Mouse (Mus musculus): Measurements from ENCODE around the gene Acsl6. TPM values are rescaled to one million over a fixed set of nuclear protein-coding genes. Genes with fewer than 3 reads are reported as not detected.
A peak's percentile ranks its signal among the peaks of the same experiment; 100 is the strongest.
"Not testable (repeated sequence)": the region's sequence is repeated elsewhere in the genome, so short reads cannot be mapped to it uniquely, and the experiment has no call there.

Gene Acsl6
- total RNA-seq, 1 experiment = 3.7 TPM

DNA sequence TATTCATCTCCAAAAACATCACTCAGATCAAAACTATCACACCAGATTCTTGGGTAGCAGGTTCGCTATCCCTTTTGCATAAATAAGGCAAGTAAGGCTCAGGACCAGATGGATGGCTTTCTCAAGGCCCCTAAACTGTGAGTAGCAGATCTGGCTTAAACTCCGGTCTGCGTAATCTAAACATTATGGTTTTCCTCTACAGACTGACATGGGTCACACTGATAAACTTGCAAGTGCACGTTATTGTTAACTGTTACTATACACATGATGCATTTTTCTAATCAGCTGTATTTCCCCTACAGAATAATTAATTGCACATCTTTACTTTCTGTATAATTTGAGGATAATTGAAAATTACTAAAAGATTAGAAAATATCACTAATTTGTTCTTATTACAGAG, 94.5 kb downstream of the Acsl6 start:
- no peak for DNase-seq (ENCODE audit: low read depth, low spot score)
- Histone ChIP-seq H3K36me3 (ENCODE audit: control insufficient read depth, insufficient read depth, low read length, poor library complexity, severe bottlenecking) (no peaks in the 10 kb centered on the region), H3K27ac (ENCODE audit: insufficient read depth, low read depth, low read length, poor library complexity, severe bottlenecking) (no peak overlapping the region), H3K9ac (ENCODE audit: insufficient read depth, low read depth, low read length, poor library complexity, severe bottlenecking) (no peak overlapping the region), H3K4me3 (ENCODE audit: insufficient read depth in 1 of 2, low read depth in 1 of 2, low read length in 2 of 2, poor library complexity in 1 of 2, severe bottlenecking in 1 of 2) (no peak overlapping the region), H3K9me3 (ENCODE audit: control insufficient read depth, insufficient read depth, low read depth, low read length) (no peaks in the 10 kb centered on the region), H3K4me1 (ENCODE audit: control insufficient read depth in 2 of 2, insufficient read depth in 2 of 2, low read length in 2 of 2, poor library complexity in 1 of 2) (no peaks in the 10 kb centered on the region)
- in situ Hi-C loops (cut with MboI; ENCODE audit: low sequenced_read_pairs in 2 of 2, unreplicated experiment in 2 of 2) = no loop called here
- TF ChIP-seq HCFC1 (IDR thresholded peaks at IDR 0.05; ENCODE audit: borderline replicate concordance, insufficient read depth, low read length) (no peak), ZNF384 (IDR thresholded peaks at IDR 0.05; ENCODE audit: low read depth, low read length) (no peak), CHD2 (IDR thresholded peaks at IDR 0.05; ENCODE audit: low read depth, low read length) (no peak), ZC3H11A (IDR thresholded peaks at IDR 0.05; ENCODE audit: borderline replicate concordance, low read depth, low read length) (no peak), MAFK (IDR thresholded peaks at IDR 0.05; ENCODE audit: insufficient read depth, low read depth, low read length) (no peak)

DNA sequence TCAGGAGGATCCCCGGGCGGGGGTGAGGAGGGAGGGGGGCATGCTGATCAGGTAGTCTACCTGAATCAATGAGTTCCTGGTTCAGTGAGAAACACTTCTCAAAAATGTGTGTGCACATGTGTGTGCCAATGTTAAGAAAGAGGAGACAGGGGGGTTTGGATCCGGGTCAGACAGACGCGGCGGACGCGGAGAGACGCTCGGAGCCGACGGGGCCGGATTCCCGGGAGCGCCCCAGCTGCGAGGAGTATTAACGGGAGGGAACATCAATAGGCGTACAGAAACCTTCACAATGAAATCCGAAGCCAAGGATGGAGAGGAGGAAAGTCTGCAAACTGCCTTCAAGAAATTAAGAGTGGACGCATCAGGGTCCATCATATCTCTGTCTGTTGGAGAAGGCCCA, 97.2 kb downstream of the Acsl6 start:
- H3K9me3 ChIP-seq (ENCODE audit: control insufficient read depth, insufficient read depth, low read depth, low read length); H3K27ac ChIP-seq (ENCODE audit: insufficient read depth, low read depth, low read length, poor library complexity, severe bottlenecking); in situ Hi-C loops (cut with MboI; ENCODE audit: low sequenced_read_pairs in 2 of 2, unreplicated experiment in 2 of 2); H3K4me3 ChIP-seq (ENCODE audit: insufficient read depth in 1 of 2, low read depth in 1 of 2, low read length in 2 of 2, poor library complexity in 1 of 2, severe bottlenecking in 1 of 2); DNase-seq (ENCODE audit: low read depth, low spot score); H3K9ac ChIP-seq (ENCODE audit: insufficient read depth, low read depth, low read length, poor library complexity, severe bottlenecking); H3K36me3 ChIP-seq (ENCODE audit: control insufficient read depth, insufficient read depth, low read length, poor library complexity, severe bottlenecking); H3K4me1 ChIP-seq (ENCODE audit: control insufficient read depth in 2 of 2, insufficient read depth in 2 of 2, low read length in 2 of 2, poor library complexity in 1 of 2): not testable (repeated sequence)

DNA sequence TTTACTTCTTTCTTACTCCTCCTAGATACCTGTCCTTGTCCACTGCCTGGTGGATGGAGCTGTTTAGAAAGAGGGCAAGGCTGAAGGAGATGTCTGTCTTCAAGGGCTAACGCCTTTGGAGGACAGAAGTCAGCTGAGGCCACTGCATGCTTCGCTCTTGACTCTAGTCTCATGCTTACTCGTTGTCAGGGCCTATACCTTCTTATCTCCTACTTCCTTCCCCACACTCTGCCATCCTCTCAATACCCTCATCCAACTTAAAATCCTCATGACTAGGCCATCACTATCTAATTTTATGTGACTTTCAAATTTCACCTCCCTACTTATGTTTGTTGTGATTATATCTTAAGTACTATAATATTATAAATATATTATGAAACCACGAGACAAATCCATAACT, 101.3 kb downstream of the Acsl6 start:
- in situ Hi-C loops (cut with MboI; ENCODE audit: low sequenced_read_pairs in 2 of 2, unreplicated experiment in 2 of 2) = no loop called here
- Histone ChIP-seq H3K4me1 (ENCODE audit: control insufficient read depth in 2 of 2, insufficient read depth in 2 of 2, low read length in 2 of 2, poor library complexity in 1 of 2) (no peaks in the 10 kb centered on the region), H3K36me3 (ENCODE audit: control insufficient read depth, insufficient read depth, low read length, poor library complexity, severe bottlenecking) (no peaks in the 10 kb centered on the region), H3K27ac (ENCODE audit: insufficient read depth, low read depth, low read length, poor library complexity, severe bottlenecking) (no peak overlapping the region), H3K9ac (ENCODE audit: insufficient read depth, low read depth, low read length, poor library complexity, severe bottlenecking) (no peak overlapping the region), H3K9me3 (ENCODE audit: control insufficient read depth, insufficient read depth, low read depth, low read length) (no peaks in the 10 kb centered on the region), H3K4me3 (ENCODE audit: insufficient read depth in 1 of 2, low read depth in 1 of 2, low read length in 2 of 2, poor library complexity in 1 of 2, severe bottlenecking in 1 of 2) (no peak overlapping the region)
- TF ChIP-seq ZC3H11A (IDR thresholded peaks at IDR 0.05; ENCODE audit: borderline replicate concordance, low read depth, low read length) = no peak
- no peak for TF ChIP-seq CHD2 (IDR thresholded peaks at IDR 0.05; ENCODE audit: low read depth, low read length)
- no peak for TF ChIP-seq MAFK (IDR thresholded peaks at IDR 0.05; ENCODE audit: insufficient read depth, low read depth, low read length)
- no peak for TF ChIP-seq HCFC1 (IDR thresholded peaks at IDR 0.05; ENCODE audit: borderline replicate concordance, insufficient read depth, low read length)
- TF ChIP-seq ZNF384 (IDR thresholded peaks at IDR 0.05; ENCODE audit: low read depth, low read length) = no peak
- no peak for DNase-seq (ENCODE audit: low read depth, low spot score)

- Histone ChIP-seq H3K4me3 (ENCODE audit: insufficient read depth in 1 of 2, low read depth in 1 of 2, low read length in 2 of 2, poor library complexity in 1 of 2, severe bottlenecking in 1 of 2) (no peak overlapping the region), H3K4me1 (ENCODE audit: control insufficient read depth in 2 of 2, insufficient read depth in 2 of 2, low read length in 2 of 2, poor library complexity in 1 of 2) (no peaks in the 10 kb centered on the region), H3K9me3 (ENCODE audit: control insufficient read depth, insufficient read depth, low read depth, low read length) (no peaks in the 10 kb centered on the region), H3K9ac (ENCODE audit: insufficient read depth, low read depth, low read length, poor library complexity, severe bottlenecking) (no peak overlapping the region), H3K36me3 (ENCODE audit: control insufficient read depth, insufficient read depth, low read length, poor library complexity, severe bottlenecking) (no peaks in the 10 kb centered on the region), H3K27ac (ENCODE audit: insufficient read depth, low read depth, low read length, poor library complexity, severe bottlenecking) (no peak overlapping the region)
- in situ Hi-C loops (cut with MboI; ENCODE audit: low sequenced_read_pairs in 2 of 2, unreplicated experiment in 2 of 2) = no loop called here
- no peak for TF ChIP-seq MAFK (IDR thresholded peaks at IDR 0.05; ENCODE audit: insufficient read depth, low read depth, low read length)
- TF ChIP-seq ZNF384 (IDR thresholded peaks at IDR 0.05; ENCODE audit: low read depth, low read length) = no peak
- no peak for TF ChIP-seq HCFC1 (IDR thresholded peaks at IDR 0.05; ENCODE audit: borderline replicate concordance, insufficient read depth, low read length)
- TF ChIP-seq ZC3H11A (IDR thresholded peaks at IDR 0.05; ENCODE audit: borderline replicate concordance, low read depth, low read length) = no peak
- no peak for TF ChIP-seq CHD2 (IDR thresholded peaks at IDR 0.05; ENCODE audit: low read depth, low read length)
- no peak for DNase-seq (ENCODE audit: low read depth, low spot score)
Measured at GRCm38 (mm10) chr11:54406930-54407546, 103.4 kb downstream of the Acsl6 start.

DNA sequence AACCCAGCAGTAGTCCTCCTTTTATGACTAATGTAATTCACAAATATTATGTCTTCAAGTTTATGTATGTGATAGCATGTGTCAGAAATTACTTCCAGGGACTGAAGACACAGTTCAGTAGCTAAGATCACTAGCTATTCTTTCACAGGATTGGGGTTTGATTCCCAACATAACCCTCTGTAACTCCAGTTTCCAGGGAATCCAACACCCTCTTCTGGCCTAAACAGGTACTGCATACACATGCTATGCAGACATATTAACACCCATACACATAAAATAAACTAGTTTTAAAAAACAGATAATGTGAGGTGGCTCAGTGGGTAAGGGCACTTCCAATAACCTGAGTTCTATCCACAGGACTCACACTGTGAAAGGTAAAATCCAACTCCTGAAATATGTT, 107.0 kb downstream of the Acsl6 start:
- no peaks in the 10 kb centered on the region for H3K4me1 ChIP-seq (ENCODE audit: control insufficient read depth in 2 of 2, insufficient read depth in 2 of 2, low read length in 2 of 2, poor library complexity in 1 of 2)

More for the DNA sequence above, 107.0 kb downstream of the Acsl6 start:
- Histone ChIP-seq H3K9me3 (ENCODE audit: control insufficient read depth, insufficient read depth, low read depth, low read length) (no peaks in the 10 kb centered on the region), H3K36me3 (ENCODE audit: control insufficient read depth, insufficient read depth, low read length, poor library complexity, severe bottlenecking) (no peaks in the 10 kb centered on the region), H3K4me3 (ENCODE audit: insufficient read depth in 1 of 2, low read depth in 1 of 2, low read length in 2 of 2, poor library complexity in 1 of 2, severe bottlenecking in 1 of 2) (no peak overlapping the region), H3K27ac (ENCODE audit: insufficient read depth, low read depth, low read length, poor library complexity, severe bottlenecking) (no peak overlapping the region), H3K9ac (ENCODE audit: insufficient read depth, low read depth, low read length, poor library complexity, severe bottlenecking) (no peak overlapping the region)
- DNase-seq (ENCODE audit: low read depth, low spot score) = peak; percentile 29
- TF ChIP-seq ZC3H11A (IDR thresholded peaks at IDR 0.05; ENCODE audit: borderline replicate concordance, low read depth, low read length) = peak; percentile 47; the same call in 1 of the 2 replicates
- no peak for TF ChIP-seq CHD2 (IDR thresholded peaks at IDR 0.05; ENCODE audit: low read depth, low read length)
- no peak for TF ChIP-seq MAFK (IDR thresholded peaks at IDR 0.05; ENCODE audit: insufficient read depth, low read depth, low read length)
- in situ Hi-C loops (cut with MboI; ENCODE audit: low sequenced_read_pairs in 2 of 2, unreplicated experiment in 2 of 2) = no loop called here

All from ES-E14 (cell line).